Mouse (Mus musculus): ENCODE results near the gene Lrrc58. TPM values are rescaled to one million over a fixed set of nuclear protein-coding genes. Genes with fewer than 3 reads are reported as not detected.

Gene Lrrc58
- polyA plus RNA-seq, 1 experiment: 4.8 TPM

- peak; percentile 21 to 38 for DNase-seq (ENCODE audit: low read depth in 1 of 2, low spot score in 2 of 2)
- Histone ChIP-seq H3K27ac (ENCODE audit: insufficient read depth, low read length) (peak overlapping the region; percentile 88), H3K4me1 (ENCODE audit: control insufficient read depth, insufficient read depth, insufficient read length) (peaks cover 2% of the 10 kb centered on the region; the same call in 1 of the 2 replicates), H3K36me3 (ENCODE audit: control insufficient read depth, insufficient read depth, low read length) (no peaks in the 10 kb centered on the region), H3K4me3 (ENCODE audit: extremely low read depth, insufficient read depth, insufficient read length) (peak overlapping the region; percentile 96), H3K27me3 (ENCODE audit: control insufficient read depth, insufficient read depth, low read length) (no peaks in the 10 kb centered on the region)
- TF ChIP-seq POLR2A (IDR thresholded peaks at IDR 0.05; ENCODE audit: low read depth, low read length): no peak
- no peak for TF ChIP-seq CTCF (IDR thresholded peaks at IDR 0.05; ENCODE audit: extremely low read depth, insufficient read depth, insufficient read length, insufficient replicate concordance)
- WGBS: under 1% methylated on average over 81 of the region's 87 CpGs
Measured at GRCm38 (mm10) chr16:37868506-37869469, 599 bp downstream of the Lrrc58 start.

- Histone ChIP-seq H3K36me3 (ENCODE audit: control insufficient read depth, insufficient read depth, low read length) (no peaks in the 10 kb centered on the region), H3K27ac (ENCODE audit: insufficient read depth, low read length) (no peak overlapping the region), H3K4me3 (ENCODE audit: extremely low read depth, insufficient read depth, insufficient read length) (peak overlapping the region; percentile 96), H3K4me1 (ENCODE audit: control insufficient read depth, insufficient read depth, insufficient read length) (peaks cover 2% of the 10 kb centered on the region; the same call in 1 of the 2 replicates), H3K27me3 (ENCODE audit: control insufficient read depth, insufficient read depth, low read length) (no peaks in the 10 kb centered on the region)
- no peak for DNase-seq (ENCODE audit: low read depth in 1 of 2, low spot score in 2 of 2)
- whole genome bisulfite sequencing: 16% methylated on average over 4 of the region's 4 CpGs
- no peak for TF ChIP-seq CTCF (IDR thresholded peaks at IDR 0.05; ENCODE audit: extremely low read depth, insufficient read depth, insufficient read length, insufficient replicate concordance)
- no peak for TF ChIP-seq POLR2A (IDR thresholded peaks at IDR 0.05; ENCODE audit: low read depth, low read length)
Measured at GRCm38 (mm10) chr16:37869470-37870231, 1.5 kb downstream of the Lrrc58 start.

GRCm38 (mm10) chr16:37871112-37871715, 3.0 kb downstream of the Lrrc58 start:
- H3K4me1 ChIP-seq (ENCODE audit: control insufficient read depth, insufficient read depth, insufficient read length): peaks cover 2% of the 10 kb centered on the region; the same call in 1 of the 2 replicates
- no peak for TF ChIP-seq CTCF (IDR thresholded peaks at IDR 0.05; ENCODE audit: extremely low read depth, insufficient read depth, insufficient read length, insufficient replicate concordance)
- TF ChIP-seq POLR2A (IDR thresholded peaks at IDR 0.05; ENCODE audit: low read depth, low read length): no peak
- DNase-seq (ENCODE audit: low read depth in 1 of 2, low spot score in 2 of 2): no peak
- no peak overlapping the region for H3K4me3 ChIP-seq (ENCODE audit: extremely low read depth, insufficient read depth, insufficient read length)
- H3K27ac ChIP-seq (ENCODE audit: insufficient read depth, low read length): no peak overlapping the region
- no peaks in the 10 kb centered on the region for H3K36me3 ChIP-seq (ENCODE audit: control insufficient read depth, insufficient read depth, low read length)
- H3K27me3 ChIP-seq (ENCODE audit: control insufficient read depth, insufficient read depth, low read length): no peaks in the 10 kb centered on the region
- WGBS: 51% methylated on average over 4 of the region's 4 CpGs

- Histone ChIP-seq H3K27ac (ENCODE audit: insufficient read depth, low read length) (no peak overlapping the region), H3K4me3 (ENCODE audit: extremely low read depth, insufficient read depth, insufficient read length) (no peak overlapping the region), H3K27me3 (ENCODE audit: control insufficient read depth, insufficient read depth, low read length) (no peaks in the 10 kb centered on the region), H3K4me1 (ENCODE audit: control insufficient read depth, insufficient read depth, insufficient read length) (peaks cover 2% of the 10 kb centered on the region; the same call in 1 of the 2 replicates), H3K36me3 (ENCODE audit: control insufficient read depth, insufficient read depth, low read length) (peaks cover 6% of the 10 kb centered on the region)
- DNase-seq (ENCODE audit: low read depth in 1 of 2, low spot score in 2 of 2): no peak
- no peak for TF ChIP-seq CTCF (IDR thresholded peaks at IDR 0.05; ENCODE audit: extremely low read depth, insufficient read depth, insufficient read length, insufficient replicate concordance)
- TF ChIP-seq POLR2A (IDR thresholded peaks at IDR 0.05; ENCODE audit: low read depth, low read length): no peak
- 81% methylated on average over 4 of the region's 4 CpGs for WGBS
Measured at GRCm38 (mm10) chr16:37874501-37875235, 6.5 kb downstream of the Lrrc58 start.

- 95% methylated on average over 3 of the region's 3 CpGs for WGBS
- peaks cover 15% of the 10 kb centered on the region for H3K36me3 ChIP-seq (ENCODE audit: control insufficient read depth, insufficient read depth, low read length)
- H3K4me1 ChIP-seq (ENCODE audit: control insufficient read depth, insufficient read depth, insufficient read length): no peaks in the 10 kb centered on the region
- H3K27ac ChIP-seq (ENCODE audit: insufficient read depth, low read length): no peak overlapping the region
- no peak for TF ChIP-seq POLR2A (IDR thresholded peaks at IDR 0.05; ENCODE audit: low read depth, low read length)
- TF ChIP-seq CTCF (IDR thresholded peaks at IDR 0.05; ENCODE audit: extremely low read depth, insufficient read depth, insufficient read length, insufficient replicate concordance): no peak
- no peaks in the 10 kb centered on the region for H3K27me3 ChIP-seq (ENCODE audit: control insufficient read depth, insufficient read depth, low read length)
- H3K4me3 ChIP-seq (ENCODE audit: extremely low read depth, insufficient read depth, insufficient read length): no peak overlapping the region
- DNase-seq (ENCODE audit: low read depth in 1 of 2, low spot score in 2 of 2): no peak
Measured at GRCm38 (mm10) chr16:37877406-37877805, 9.2 kb downstream of the Lrrc58 start.

- Histone ChIP-seq H3K27ac (ENCODE audit: insufficient read depth, low read length) (no peak overlapping the region), H3K4me1 (ENCODE audit: control insufficient read depth, insufficient read depth, insufficient read length) (no peaks in the 10 kb centered on the region), H3K27me3 (ENCODE audit: control insufficient read depth, insufficient read depth, low read length) (no peaks in the 10 kb centered on the region), H3K36me3 (ENCODE audit: control insufficient read depth, insufficient read depth, low read length) (peaks cover 20% of the 10 kb centered on the region), H3K4me3 (ENCODE audit: extremely low read depth, insufficient read depth, insufficient read length) (no peak overlapping the region)
- DNase-seq (ENCODE audit: low read depth in 1 of 2, low spot score in 2 of 2): no peak
- 87% methylated on average over 7 of the region's 7 CpGs for WGBS
- TF ChIP-seq CTCF (IDR thresholded peaks at IDR 0.05; ENCODE audit: extremely low read depth, insufficient read depth, insufficient read length, insufficient replicate concordance) (no peak), POLR2A (IDR thresholded peaks at IDR 0.05; ENCODE audit: low read depth, low read length) (no peak)
Measured at GRCm38 (mm10) chr16:37878951-37879505, 10.8 kb downstream of the Lrrc58 start.

Data from spleen, adult 2 months (tissue).